Mouse (Mus musculus) heart, postnatal 0 days (tissue): Measurements from ENCODE around the gene Myof.

ENCODE experiments used
- CTCF ChIP-seq: IDR thresholded peaks from 2 replicates; pipeline ENCODE4 v1.5.1; 2016; ENCODE audit warnings: antibody characterized with exemption, control low read depth, low read depth
- EP300 ChIP-seq: IDR thresholded peaks from 2 replicates; pipeline ENCODE4 v1.6.1; 2016; ENCODE audit warnings: antibody characterized with exemption, low read depth

DNA sequence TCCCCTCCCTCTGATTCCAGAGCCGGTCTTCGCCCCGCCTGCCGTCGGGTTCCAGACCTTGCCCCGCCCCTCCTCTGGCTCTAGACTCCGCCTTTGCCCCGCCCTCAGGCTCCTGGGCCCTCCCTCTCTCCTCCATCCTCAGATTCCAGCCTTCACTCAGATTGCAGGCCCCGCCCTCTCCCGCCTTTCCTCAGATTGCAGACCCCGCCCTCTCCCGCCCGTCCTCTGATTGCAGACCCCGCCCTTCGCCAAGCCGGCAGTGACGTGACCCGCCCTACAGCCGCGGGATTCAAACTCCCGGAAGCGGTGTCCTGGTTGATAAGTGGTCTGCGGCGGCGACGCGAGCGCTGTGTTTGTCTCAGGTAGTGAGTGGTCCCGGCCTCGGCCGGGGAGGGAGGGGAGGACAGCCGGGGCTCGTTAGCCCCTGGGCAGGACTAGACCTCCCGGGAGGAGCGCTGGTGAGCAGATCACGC, 11.4 kb upstream of the Myof start, which contains the start of gene Cep55:
- no peak for TF ChIP-seq CTCF
- TF ChIP-seq EP300 = no peak
